Mouse (Mus musculus): ENCODE data around the gene Smad9. TPM values are rescaled to one million over a fixed set of nuclear protein-coding genes. Genes with fewer than 3 reads are reported as not detected.
A peak's percentile ranks its signal among the peaks of the same experiment; 100 is the strongest.
"Not testable (repeated sequence)": the region's sequence is repeated elsewhere in the genome, so short reads cannot be mapped to it uniquely, and the experiment has no call there.

The Smad9 gene
- polyA plus RNA-seq, 1 experiment from 2014 or later: 0.70 TPM

- no peak overlapping the region for H3K4me3 ChIP-seq
- H3K4me1 ChIP-seq (replicated peaks): peaks cover 10% of the 10 kb centered on the region
- no peaks in the 10 kb centered on the region for H3K36me3 ChIP-seq
- H3K27me3 ChIP-seq: peaks cover 6% of the 10 kb centered on the region
- WGBS: 74% methylated on average over 1 of the region's 1 CpGs
- H3K4me2 ChIP-seq: no peak overlapping the region
- no peaks in the 10 kb centered on the region for H3K9me3 ChIP-seq
- no peak overlapping the region for H3K27ac ChIP-seq (replicated peaks)
- H3K9ac ChIP-seq: no peak overlapping the region
- no peak for ATAC-seq (ENCODE audit: low read depth)
Observed at GRCm38 (mm10) chr3:54761258-54761657, 5.9 kb downstream of the Smad9 start.

GRCm38 (mm10) chr3:54764418-54764817 is 9.0 kb downstream of the Smad9 start:
- H3K4me1 ChIP-seq (replicated peaks): 0 out of 2 replicates have a peak, but pooled peaks cover 3% of the 10 kb centered on the region
- no peaks in the 10 kb centered on the region for H3K27me3 ChIP-seq
- H3K4me2 ChIP-seq: 0 out of 2 replicates have a peak overlapping the region, but pooled peaks have one; percentile 20
- no peak overlapping the region for H3K27ac ChIP-seq (replicated peaks)
- no peaks in the 10 kb centered on the region for H3K9me3 ChIP-seq
- ATAC-seq (ENCODE audit: low read depth): peak; percentile 51; the same call in 1 of the 2 replicates
- WGBS: 67% methylated on average over 18 of the region's 18 CpGs
- H3K36me3 ChIP-seq: no peaks in the 10 kb centered on the region
- H3K4me3 ChIP-seq: no peak overlapping the region
- no peak overlapping the region for H3K9ac ChIP-seq

- not testable (repeated sequence) for H3K4me2 ChIP-seq; ATAC-seq (ENCODE audit: low read depth); H3K27ac ChIP-seq (replicated peaks); H3K9me3 ChIP-seq; H3K9ac ChIP-seq; H3K4me1 ChIP-seq (replicated peaks); H3K4me3 ChIP-seq; H3K27me3 ChIP-seq; H3K36me3 ChIP-seq
- 82% methylated on average over 6 of the region's 6 CpGs for WGBS
Observed at GRCm38 (mm10) chr3:54765521-54765920, 10.1 kb downstream of the Smad9 start.

- Histone ChIP-seq H3K9me3 (no peaks in the 10 kb centered on the region), H3K27ac (replicated peaks) (no peak overlapping the region), H3K27me3 (no peaks in the 10 kb centered on the region), H3K9ac (no peak overlapping the region), H3K4me3 (no peak overlapping the region), H3K4me1 (replicated peaks) (0 out of 2 replicates have a peak, but pooled peaks cover under 1% of the 10 kb centered on the region), H3K36me3 (no peaks in the 10 kb centered on the region), H3K4me2 (no peak overlapping the region)
- 82% methylated on average over 14 of the region's 14 CpGs for WGBS
- no peak for ATAC-seq (ENCODE audit: low read depth)
Observed at GRCm38 (mm10) chr3:54766034-54766433, 10.7 kb downstream of the Smad9 start.

GRCm38 (mm10) chr3:54766811-54767210 is 11.4 kb downstream of the Smad9 start:
- no peaks in the 10 kb centered on the region for H3K27me3 ChIP-seq
- no peak for ATAC-seq (ENCODE audit: low read depth)
- H3K9me3 ChIP-seq: no peaks in the 10 kb centered on the region
- no peak overlapping the region for H3K4me3 ChIP-seq
- H3K4me1 ChIP-seq (replicated peaks): no peaks in the 10 kb centered on the region
- WGBS: 88% methylated on average over 5 of the region's 5 CpGs
- H3K36me3 ChIP-seq: no peaks in the 10 kb centered on the region
- H3K27ac ChIP-seq (replicated peaks): no peak overlapping the region
- no peak overlapping the region for H3K4me2 ChIP-seq
- H3K9ac ChIP-seq: no peak overlapping the region

- no peak overlapping the region for H3K4me3 ChIP-seq
- H3K9me3 ChIP-seq: peaks cover 2% of the 10 kb centered on the region
- 91% methylated on average over 8 of the region's 8 CpGs for WGBS
- ATAC-seq (ENCODE audit: low read depth): no peak
- no peak overlapping the region for H3K4me2 ChIP-seq
- no peaks in the 10 kb centered on the region for H3K36me3 ChIP-seq
- H3K27ac ChIP-seq (replicated peaks): no peak overlapping the region
- H3K27me3 ChIP-seq: no peaks in the 10 kb centered on the region
- no peak overlapping the region for H3K9ac ChIP-seq
- no peaks in the 10 kb centered on the region for H3K4me1 ChIP-seq (replicated peaks)
Observed at GRCm38 (mm10) chr3:54768592-54768991, 13.2 kb downstream of the Smad9 start.

- Histone ChIP-seq H3K9ac (no peak overlapping the region), H3K27ac (replicated peaks) (no peak overlapping the region), H3K36me3 (no peaks in the 10 kb centered on the region), H3K4me1 (replicated peaks) (no peaks in the 10 kb centered on the region), H3K27me3 (no peaks in the 10 kb centered on the region), H3K4me3 (no peak overlapping the region), H3K9me3 (peaks cover 5% of the 10 kb centered on the region), H3K4me2 (no peak overlapping the region)
- WGBS: 78% methylated on average over 17 of the region's 17 CpGs
- ATAC-seq (ENCODE audit: low read depth): no peak
Observed at GRCm38 (mm10) chr3:54769349-54770275, 14.2 kb downstream of the Smad9 start.

- ATAC-seq (ENCODE audit: low read depth): no peak
- whole genome bisulfite sequencing: 83% methylated on average over 6 of the region's 6 CpGs
- no peak overlapping the region for H3K4me3 ChIP-seq
- H3K9ac ChIP-seq: no peak overlapping the region
- no peaks in the 10 kb centered on the region for H3K36me3 ChIP-seq
- no peaks in the 10 kb centered on the region for H3K27me3 ChIP-seq
- no peak overlapping the region for H3K27ac ChIP-seq (replicated peaks)
- 0 out of 2 replicates have a peak, but pooled peaks cover 3% of the 10 kb centered on the region for H3K4me1 ChIP-seq (replicated peaks)
- no peak overlapping the region for H3K4me2 ChIP-seq
- H3K9me3 ChIP-seq: peaks cover 5% of the 10 kb centered on the region
Observed at GRCm38 (mm10) chr3:54773613-54774012, 18.2 kb downstream of the Smad9 start.

GRCm38 (mm10) chr3:54775989-54776631 is 20.7 kb downstream of the Smad9 start:
- ATAC-seq (ENCODE audit: low read depth): no peak
- Histone ChIP-seq H3K4me3 (no peak overlapping the region), H3K9me3 (peaks cover 7% of the 10 kb centered on the region), H3K4me1 (replicated peaks) (0 out of 2 replicates have a peak, but pooled peaks cover 3% of the 10 kb centered on the region), H3K4me2 (no peak overlapping the region), H3K27ac (replicated peaks) (no peak overlapping the region), H3K27me3 (no peaks in the 10 kb centered on the region), H3K36me3 (no peaks in the 10 kb centered on the region), H3K9ac (no peak overlapping the region)
- WGBS: 75% methylated on average over 7 of the region's 7 CpGs

- Histone ChIP-seq H3K9me3 (peaks cover 5% of the 10 kb centered on the region; the same call in 1 of the 2 replicates), H3K27ac (replicated peaks) (no peak overlapping the region), H3K4me3 (no peak overlapping the region), H3K9ac (no peak overlapping the region), H3K36me3 (peaks cover 5% of the 10 kb centered on the region; the same call in 1 of the 2 replicates), H3K27me3 (no peaks in the 10 kb centered on the region), H3K4me2 (no peak overlapping the region), H3K4me1 (replicated peaks) (no peaks in the 10 kb centered on the region)
- 0 out of 2 replicates have a peak, but pooled peaks have one; percentile 19 for ATAC-seq (ENCODE audit: low read depth)
- 54% methylated on average over 2 of the region's 2 CpGs for WGBS
Observed at GRCm38 (mm10) chr3:54790601-54791000, 35.2 kb downstream of the Smad9 start.

- 83% methylated on average over 10 of the region's 10 CpGs for WGBS
- no peak overlapping the region for H3K9ac ChIP-seq
- ATAC-seq (ENCODE audit: low read depth): no peak
Observed at GRCm38 (mm10) chr3:54791822-54792677, 36.7 kb downstream of the Smad9 start.

More at GRCm38 (mm10) chr3:54791822-54792677, 36.7 kb downstream of the Smad9 start:
- Histone ChIP-seq H3K9me3 (peaks cover 5% of the 10 kb centered on the region; the same call in 1 of the 2 replicates), H3K4me1 (replicated peaks) (no peaks in the 10 kb centered on the region), H3K27me3 (no peaks in the 10 kb centered on the region), H3K4me2 (no peak overlapping the region), H3K4me3 (no peak overlapping the region), H3K36me3 (peaks cover 5% of the 10 kb centered on the region; the same call in 1 of the 2 replicates), H3K27ac (replicated peaks) (no peak overlapping the region)
